Mouse (Mus musculus): ENCODE data around the gene Clec2i.
"Not testable (repeated sequence)": the region's sequence is repeated elsewhere in the genome, so short reads cannot be mapped to it uniquely, and the experiment has no call there.

Gene Clec2i

DNA sequence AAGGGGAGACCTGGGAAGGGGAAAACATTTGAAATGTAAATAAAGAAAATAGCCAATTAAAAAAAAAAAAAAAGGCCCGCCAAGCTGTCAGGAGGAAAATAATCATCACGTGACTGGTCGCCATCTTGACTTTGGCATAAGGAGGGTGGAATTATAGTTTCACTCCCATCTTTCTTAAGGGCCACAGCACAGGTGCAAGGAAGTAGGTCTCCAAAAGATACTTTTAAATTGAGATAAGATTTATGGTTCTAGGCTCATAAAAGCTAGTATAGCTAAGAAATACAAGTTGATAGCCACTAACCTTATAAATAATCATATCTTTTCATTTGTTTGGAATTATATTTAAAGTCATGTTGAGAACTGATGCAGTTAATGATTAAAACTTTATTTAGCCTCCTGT is 32.5 kb upstream of the Clec2i start:
- DNase-seq (ENCODE audit: low spot score), result no peak

DNA sequence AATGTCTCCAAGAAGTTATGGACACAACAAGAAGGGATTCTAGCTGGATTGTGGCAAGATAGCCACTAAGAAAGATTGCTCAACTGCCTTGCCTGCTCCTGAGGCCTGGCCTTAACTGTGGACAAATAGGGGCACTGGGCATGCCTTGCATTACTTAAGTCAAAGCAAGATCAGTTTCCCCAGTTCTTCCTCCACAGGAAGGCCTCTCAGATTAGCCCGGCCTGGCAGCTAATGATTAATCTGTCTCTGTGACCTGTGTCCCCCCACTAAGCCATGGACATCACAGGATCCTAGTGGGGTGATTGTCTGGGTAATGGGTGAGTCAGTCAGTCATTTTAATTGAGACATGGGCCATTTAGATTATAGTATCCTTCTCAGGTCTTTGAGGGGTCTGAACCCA is 31.9 kb upstream of the Clec2i start:
- DNase-seq (ENCODE audit: low spot score), result no peak

DNA sequence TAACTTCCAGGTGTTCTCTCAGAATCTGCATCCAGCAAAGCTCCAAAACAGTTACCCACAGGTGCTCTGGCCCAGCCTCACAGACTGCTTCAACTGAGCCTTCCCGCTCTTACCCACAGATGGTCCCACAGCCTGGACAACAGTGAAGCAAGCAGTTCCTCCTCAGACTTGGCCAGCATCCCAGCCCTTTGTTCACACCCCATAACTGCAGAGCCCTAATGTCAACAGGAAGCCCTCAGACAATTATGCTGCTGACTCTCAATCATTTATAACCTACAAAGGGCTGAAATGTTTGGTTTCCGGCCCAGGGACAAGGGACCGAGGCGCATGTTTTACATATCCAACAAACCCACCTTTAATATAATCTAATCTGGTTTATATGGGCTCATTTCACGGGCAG is 31.1 kb upstream of the Clec2i start:
- peak; percentile 96 for DNase-seq (ENCODE audit: low spot score)

DNA sequence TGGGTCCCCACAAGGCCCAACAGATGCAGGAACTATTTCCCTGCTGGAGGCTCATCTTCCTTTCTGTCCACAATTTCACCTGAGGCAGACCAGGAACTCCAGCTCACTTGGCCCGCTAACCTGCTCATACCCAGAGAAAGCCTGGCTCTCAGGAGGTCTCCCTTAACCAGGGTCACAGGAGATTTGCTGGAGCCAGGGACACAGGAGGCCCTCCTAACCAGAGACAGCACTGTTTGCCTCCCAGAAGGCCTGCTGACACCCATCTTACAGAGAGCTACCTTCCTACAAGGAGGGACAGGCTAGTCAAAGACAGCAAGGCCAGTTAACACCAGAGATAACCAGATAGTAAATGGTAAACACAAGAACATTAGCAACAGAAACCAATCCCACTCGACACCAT is 29.4 kb upstream of the Clec2i start:
- no peak for DNase-seq (ENCODE audit: low spot score)

DNA sequence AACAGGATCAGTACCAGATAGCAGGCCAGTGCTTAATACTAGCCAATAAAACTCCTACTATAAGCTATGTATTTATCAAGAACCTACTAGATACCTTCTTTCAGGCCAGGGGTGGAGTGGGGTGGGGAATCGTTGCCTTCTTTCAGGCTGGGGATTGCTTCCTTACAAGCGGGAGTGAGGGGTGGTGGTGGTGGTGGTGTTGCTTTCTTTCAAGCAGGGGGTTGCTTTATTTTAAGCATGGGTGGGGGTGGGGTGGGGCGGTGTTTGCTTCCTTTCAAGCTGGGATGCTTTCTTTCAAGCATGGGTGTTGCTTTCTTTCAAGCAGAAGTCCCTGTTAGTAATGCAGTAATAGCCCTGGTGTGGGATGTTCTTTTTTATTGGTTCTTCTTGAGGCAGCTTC is 18.5 kb upstream of the Clec2i start:
- no peak for DNase-seq (ENCODE audit: low spot score)

DNA sequence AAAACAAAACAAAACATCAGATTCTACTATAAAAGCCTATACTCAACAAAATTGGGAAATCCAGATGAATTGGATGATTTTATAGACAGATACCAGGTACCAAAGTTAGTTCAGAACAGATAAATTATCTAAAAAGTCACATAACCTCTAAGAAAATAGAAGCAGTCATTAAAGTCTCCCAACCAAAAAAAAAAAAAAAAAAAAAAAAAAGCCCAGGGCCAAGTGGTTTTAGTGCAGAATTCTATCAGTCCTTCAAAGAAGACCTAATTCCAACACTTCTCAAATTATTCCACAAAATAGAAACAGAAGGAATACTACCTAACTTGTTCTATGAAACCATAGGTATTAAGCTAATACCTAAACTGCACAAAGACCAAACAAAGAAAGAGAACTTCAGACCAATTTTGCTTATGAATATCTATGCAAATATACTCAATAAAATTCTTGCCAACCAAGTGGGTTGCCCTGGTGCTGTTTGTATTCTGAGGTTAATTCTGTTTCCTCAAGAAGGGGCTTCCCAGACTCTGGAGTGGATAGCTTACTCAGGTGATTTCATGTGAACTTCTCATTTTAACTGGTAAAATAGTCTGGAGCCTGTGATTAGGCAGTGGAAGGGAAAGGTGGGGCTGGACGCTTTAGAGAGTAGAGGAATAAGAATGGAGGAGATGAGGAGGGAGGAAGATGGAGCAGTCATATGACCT is 15.3 kb upstream of the Clec2i start:
- no peak for DNase-seq (ENCODE audit: low spot score)

DNA sequence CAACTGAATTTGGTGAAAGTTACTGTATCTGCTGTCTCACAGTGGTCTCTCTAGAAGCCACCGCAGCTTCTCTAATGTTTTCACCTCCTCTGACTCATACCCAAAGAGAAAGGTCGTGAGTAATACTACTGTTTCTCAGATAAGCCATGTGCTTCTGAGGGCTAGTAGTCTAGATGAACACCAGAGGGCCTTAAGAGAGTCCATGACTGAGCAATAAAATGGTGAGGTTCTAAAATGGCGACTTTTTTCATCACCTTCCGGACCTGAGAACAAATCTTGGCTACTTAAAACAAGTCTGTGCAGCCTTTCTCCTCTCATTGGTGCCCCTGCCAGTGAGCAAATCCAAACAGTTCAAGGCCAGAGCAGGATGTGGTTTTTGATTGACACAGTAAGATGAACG is 1.4 kb downstream of the Clec2i start:
- DNase-seq (ENCODE audit: low spot score), result peak; percentile 31

DNA sequence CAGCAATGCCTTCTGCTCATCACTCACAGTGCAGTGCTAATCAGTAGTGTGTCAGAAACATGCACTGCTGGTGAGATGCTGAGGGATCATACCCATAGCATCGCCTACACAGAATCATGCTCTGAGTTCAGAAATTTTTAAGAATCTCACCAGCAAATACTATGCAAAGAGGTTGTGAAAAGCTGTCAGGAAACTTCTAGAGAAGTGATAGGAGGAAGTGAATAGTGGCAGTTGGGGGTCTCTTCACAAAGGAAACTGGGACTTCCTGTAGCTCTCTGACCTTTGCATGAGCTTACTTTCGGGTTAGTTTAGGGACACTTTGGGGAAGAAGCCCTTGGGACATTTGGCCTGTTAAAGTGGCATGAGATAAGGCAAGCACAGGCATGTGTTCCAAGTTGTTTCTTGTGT is 3.6 kb downstream of the Clec2i start, which contains the start of gene BC035044:
TSS of gene BC035044 (minus strand) at position 179 of the 408 bp plus-strand sequence.
- DNase-seq (ENCODE audit: low spot score), result peak; percentile 25

DNA sequence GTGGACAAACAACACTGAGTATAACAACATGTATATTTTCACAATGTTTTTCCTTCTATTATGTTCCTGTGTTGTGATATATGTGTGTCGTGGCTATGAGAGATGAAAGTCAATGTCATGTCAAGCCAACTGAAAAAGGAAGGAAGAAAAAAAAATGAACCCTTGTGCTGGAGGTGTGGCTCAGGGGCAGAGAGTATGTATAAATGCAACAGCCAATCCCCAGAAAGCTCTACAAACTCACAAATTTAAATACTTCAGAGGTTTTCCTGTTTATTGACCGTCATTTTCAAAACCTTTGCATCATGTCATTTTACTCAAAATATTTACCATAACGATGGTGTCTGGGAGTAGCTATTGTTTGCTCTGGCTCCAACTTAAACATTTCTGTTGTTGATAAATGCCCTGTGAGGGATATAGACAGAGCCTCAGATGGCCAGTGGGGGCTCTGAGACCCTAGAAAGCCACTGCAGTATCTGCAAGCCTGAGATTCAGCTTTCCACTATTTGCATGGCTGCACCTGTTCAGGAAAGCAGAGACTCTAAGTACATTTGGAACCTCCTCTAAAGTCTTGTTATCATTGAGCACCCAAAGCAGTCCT is 8.1 kb downstream of the Clec2i start:
- no peak for DNase-seq (ENCODE audit: low spot score)

DNA sequence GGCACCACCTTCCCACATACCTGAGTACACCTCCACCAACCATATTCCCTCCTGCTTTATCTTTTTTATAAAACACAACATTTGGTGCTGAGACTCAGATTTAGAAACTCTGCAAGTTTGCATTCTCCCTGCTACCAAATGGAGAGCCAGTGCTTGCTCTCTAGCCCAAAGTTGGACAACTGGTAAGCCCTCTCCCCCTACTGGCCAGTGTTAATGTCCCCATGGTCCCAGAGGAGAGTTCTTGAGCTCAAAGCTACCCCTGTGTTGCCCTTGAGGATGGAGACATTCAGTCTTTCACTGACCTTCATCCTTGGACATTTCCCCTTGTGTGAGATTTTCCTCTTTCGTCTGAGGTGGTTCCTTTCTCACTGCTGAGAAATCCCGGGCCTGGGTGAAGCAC is 12.7 kb downstream of the Clec2i start:
- no peak for DNase-seq (ENCODE audit: low spot score)

DNA sequence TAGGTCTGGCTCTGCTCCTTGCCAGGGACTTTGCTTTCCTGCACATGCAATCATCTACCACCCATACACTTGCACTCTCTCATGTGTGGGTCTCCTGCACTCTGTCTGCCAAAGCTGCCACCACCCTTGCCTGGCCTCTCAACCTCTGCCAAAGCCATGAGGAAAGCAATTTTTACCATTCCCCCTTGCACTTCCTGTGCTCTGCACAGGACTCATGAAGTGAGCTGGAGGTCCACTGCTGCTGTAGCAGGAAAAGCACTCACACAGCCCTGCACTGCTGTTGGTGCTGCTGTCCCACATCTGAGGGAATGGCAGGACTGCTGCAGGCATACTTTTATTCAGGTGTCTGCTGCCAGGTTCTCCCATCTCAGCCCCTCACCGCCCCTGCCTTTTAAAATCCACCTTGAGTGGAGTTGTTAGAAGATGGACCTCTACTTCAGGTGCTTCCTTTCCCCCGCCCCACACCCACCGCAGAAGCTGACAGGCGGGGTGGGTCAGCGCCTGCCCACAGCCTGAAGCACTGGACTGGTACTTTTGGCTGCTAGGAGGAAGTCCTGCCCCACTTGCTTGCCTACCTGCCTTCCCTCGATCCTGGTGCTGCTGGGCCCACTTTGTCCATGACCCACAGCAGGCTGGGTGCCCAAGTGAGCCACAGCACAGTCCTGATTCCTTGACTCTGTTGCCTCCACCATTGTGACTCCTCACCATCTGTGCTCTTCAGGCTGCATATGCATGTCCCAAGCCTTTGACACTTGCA is 13.6 kb downstream of the Clec2i start:
- not testable (repeated sequence) for DNase-seq (ENCODE audit: low spot score)

DNA sequence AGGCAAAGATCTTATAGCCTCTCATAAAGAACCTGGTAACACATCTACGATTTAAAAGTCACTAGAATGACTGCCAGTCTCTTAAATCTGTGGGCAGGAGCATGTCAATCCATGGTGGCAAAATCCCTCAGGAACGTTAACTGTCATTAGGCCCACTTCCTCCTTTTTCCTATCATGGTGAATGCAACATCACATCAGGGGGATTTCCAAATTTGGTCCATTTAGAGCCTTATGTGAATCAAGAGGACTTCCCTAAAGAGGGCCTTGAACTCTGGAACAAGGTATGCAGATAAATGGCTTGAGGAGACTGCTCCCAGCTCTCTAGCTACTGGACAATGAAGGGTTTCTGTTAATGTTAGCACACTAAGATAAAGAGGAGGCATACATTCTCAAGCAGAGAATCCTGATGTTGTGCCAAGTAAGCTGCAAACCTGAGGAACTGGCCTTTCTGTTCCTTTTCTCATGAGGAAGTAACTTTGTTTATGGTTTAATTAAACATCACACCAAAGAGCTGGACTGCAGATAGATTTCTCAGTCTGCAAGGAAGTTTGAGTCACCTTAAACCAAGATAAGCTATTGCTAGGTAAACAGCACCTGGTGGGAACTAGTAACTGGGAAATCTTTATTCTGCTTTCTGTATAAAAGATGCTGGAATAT is 26.3 kb downstream of the Clec2i start:
- DNase-seq (ENCODE audit: low spot score), result no peak

DNA sequence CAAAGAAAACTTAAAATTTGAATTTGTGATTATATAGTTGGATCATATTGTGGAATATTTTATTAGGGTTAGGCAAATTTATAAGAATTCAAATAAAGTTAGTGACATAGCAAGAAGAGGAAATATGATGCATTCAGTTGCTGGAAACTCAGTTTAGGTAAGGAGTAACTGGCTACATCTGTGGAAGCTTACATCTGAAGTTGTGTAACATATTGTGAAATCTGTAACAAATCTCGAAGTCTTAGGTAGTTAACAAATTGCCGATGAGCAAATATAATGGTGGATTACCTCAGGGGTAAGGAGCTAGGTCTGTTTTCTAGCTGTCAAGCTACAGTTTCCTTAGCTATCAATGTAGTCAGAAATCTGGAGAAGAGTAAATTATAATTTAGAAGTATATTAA is 29.9 kb downstream of the Clec2i start:
- no peak for DNase-seq (ENCODE audit: low spot score)

DNA sequence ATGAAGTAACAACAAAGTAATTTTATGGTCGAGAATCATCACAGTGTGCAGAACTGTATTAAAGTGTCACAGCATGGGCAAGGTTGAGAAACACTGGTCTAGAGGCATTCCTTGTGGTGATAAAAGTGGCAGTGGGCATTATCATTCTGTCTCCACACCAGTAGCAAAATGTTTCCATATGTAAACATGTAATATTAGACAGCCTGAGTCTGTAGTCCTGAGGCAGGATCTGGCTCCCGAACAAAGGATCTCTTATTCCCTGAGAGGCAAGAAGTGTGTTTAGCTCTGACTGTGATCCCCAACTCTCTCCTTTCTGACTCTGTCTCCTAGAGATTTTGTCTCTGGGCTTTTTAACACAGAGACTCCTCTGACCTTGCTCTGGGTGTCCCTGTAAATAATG is 45.7 kb downstream of the Clec2i start:
- DNase-seq (ENCODE audit: low spot score), result no peak

DNA sequence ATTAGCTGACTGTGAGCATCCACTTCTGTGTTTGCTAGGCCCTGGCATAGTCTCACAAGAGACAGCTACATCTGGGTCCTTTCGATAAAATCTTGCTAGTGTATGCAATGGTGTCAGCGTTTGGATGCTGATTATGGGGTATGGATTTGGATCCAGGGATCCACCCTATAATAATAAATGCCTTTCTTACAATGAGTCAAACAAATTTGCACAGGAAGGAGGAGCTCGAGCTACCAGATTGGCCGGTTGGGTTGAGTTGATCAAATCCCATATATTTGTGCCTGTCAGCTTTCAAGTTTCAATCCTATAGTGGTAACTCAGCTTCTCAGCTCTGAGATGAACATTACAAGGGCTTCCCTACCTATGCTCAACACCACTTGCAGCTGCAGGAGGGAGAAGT is 46.7 kb downstream of the Clec2i start, which contains the start of gene Clec2g:
TSS of gene Clec2g (plus strand) at position 301 of the 400 bp plus-strand sequence.
- not testable (repeated sequence) for DNase-seq (ENCODE audit: low spot score)

DNA sequence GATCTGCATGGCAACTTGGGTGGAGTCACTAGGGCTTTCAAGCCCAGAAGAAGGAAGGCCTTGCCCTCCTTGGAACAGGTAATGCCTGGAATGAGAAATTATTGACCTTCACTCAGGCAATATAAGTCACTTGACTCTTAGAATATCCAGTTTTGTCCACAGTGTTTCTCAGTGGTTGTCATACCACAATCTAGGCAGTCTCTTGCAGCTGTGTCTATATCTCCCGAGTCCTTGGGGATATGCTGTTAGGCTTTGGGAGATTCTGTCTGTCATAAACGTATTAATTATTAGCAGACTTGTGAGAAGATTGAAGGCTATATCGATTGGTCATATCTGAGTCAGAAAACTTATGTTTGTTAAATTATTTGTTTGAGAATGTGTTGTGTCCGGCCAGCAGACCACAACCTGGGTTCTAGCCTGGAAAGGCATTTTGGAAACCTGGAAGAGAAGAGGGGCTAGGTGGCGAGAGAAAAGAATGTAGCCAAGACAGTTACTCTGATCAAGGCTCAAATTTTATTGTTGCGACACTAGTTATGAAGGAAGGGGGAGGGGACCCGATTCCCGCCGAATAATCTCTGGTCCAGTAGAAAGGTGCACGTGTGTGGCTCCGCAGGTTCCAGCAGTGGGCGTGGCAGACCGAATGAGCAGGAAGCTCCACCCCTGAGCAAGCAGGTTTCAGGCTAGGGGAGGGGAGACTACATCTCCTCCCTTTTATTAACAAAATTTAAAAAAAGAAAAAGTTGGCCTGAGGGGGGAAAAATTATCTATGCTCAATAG is 48.7 kb downstream of the Clec2i start:
- DNase-seq (ENCODE audit: low spot score), result not testable (repeated sequence)

DNA sequence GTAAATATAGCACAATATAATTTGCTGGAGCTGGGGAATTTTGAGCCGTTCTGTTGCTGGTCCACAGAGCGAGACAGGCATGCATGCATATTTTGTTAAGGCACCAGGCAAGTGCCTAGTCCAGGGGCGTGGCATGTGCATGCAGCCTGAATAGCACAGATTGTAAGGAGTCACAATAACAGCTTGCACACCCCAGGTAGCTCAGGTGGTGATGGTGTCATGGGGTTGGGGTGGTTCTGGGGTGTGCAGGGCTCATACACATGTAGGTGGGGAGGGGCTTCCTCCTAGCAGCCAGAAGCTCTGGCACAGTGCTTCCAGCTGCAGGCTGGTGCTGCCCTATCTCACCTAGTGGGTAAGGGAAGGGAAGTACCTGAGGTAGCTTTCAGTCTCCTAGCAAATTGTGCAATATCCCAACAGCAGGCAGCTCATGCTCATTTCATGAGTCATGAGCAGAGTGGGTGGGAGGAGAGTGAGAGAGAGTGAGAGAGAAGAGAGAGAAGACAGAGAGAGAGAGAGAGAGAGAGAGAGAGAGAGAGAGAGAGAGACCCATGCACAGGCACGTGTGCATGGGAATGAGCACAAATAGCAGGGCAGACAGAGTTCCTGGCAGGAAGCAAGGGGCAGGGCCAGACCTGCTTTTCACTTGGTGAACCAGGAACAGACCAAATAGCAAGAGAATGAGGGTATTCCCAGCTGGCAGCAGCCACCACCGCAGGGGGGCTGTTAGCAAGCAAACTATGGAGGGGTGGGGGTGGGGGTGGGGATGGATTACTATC is 54.4 kb downstream of the Clec2i start:
- DNase-seq (ENCODE audit: low spot score), result no peak

DNA sequence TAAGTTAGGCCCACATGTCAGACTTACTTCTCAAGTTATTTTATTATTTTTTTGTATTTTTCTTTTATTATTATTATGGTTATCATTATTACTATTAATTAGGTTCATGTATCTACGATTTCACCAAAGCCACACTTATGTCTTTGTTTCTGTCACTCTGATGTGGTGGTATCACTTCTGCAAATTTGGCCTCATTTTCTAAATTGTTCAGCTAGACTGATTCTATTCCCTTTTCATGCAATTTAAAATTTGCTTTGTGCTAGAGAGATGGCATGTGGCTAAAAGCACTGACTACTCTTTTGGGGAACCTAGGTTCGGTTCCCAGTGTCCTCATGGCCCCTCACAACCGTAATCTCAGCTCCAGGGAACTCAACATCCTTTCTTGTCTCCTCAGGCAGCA is 58.2 kb downstream of the Clec2i start:
- DNase-seq (ENCODE audit: low spot score), result no peak
